Mouse (Mus musculus): ENCODE measurements around the gene Rps15a. TPM values are rescaled to one million over a fixed set of nuclear protein-coding genes. Genes with fewer than 3 reads are reported as not detected.

The Rps15a gene
- polyA plus RNA-seq, 2 experiments = 672 to 1,501 TPM

DNA sequence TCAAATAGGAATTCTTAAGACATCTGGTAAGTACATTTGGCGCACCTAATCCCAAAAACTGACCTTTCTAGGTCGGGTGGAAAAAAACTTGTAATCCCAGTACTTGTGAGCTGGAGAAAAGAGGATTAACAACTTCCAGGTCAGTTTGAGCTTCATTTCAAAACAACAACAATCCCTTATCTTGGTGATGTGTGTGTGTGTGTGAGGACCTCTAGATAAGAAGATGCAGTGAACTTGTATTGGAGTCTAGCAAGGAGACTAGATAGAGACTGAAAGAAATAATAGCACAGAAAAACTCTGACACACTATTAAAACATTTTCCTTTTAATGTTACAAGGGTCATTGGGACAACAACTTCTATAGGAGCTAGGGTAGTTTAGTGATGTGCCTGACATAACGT lies 27.6 kb upstream of the Rps15a start:
- ATAC-seq (ENCODE audit: insufficient read depth) (peak; percentile 93), DNase-seq (ENCODE audit: low read depth in 3 of 3, low spot score in 3 of 3) (peak in 2 of 3 experiments; percentile 32 to 33)
- Histone ChIP-seq H3K4me1 (replicated peaks; ENCODE audit: control insufficient read depth in 2 of 2, insufficient read depth in 2 of 2, low read length in 1 of 2) (peaks cover 9 to 13% of the 10 kb centered on the region in 2 experiments), H3K27me3 (ENCODE audit: control insufficient read depth, insufficient read depth, low read length) (no peaks in the 10 kb centered on the region), H3K4me2 (ENCODE audit: low read depth) (peak overlapping the region; percentile 46), H3K4me3 (ENCODE audit: insufficient read depth in 1 of 2, low read depth in 2 of 2, low read length in 2 of 2) (no peak overlapping the region), H3K27ac (peak overlapping the region; percentile 19), H3K9me3 (ENCODE audit: control insufficient read depth, low read length) (no peaks in the 10 kb centered on the region), H3K9ac (replicated peaks) (peak overlapping the region; percentile 33; the same call in 1 of the 2 replicates), H3K36me3 (replicated peaks; ENCODE audit: control insufficient read depth, insufficient read depth, low read depth) (peaks cover 38% of the 10 kb centered on the region)
- TF ChIP-seq EP300 (IDR thresholded peaks at IDR 0.05; ENCODE audit: low read depth) = peak; percentile 76
- no peak for TF ChIP-seq CTCF (IDR thresholded peaks at IDR 0.05; ENCODE audit: low read depth)
- WGBS (ENCODE audit: insufficient replicate concordance) = 57% methylated on average over 3 of the region's 3 CpGs

DNA sequence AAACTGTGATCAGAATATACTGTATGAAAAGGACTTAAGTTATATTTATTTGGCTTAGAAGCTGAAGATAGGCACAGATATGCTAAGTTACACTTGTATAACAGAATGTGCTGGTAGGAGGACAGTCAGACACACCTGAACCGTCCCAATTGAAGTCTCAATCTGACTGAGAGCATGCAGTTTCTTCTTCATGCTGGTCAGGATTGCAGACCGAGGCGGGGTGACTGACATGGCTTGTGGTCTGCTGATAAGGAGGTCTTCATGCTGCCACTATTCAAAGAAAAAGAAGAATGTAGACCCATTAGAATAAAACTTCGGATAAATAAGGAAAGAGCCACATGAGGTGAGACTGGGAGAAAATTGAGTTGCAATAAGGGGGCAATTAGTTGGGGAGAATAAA lies 27.1 kb upstream of the Rps15a start:
- Histone ChIP-seq H3K27me3 (ENCODE audit: control insufficient read depth, insufficient read depth, low read length) (no peaks in the 10 kb centered on the region), H3K4me1 (replicated peaks; ENCODE audit: control insufficient read depth in 2 of 2, insufficient read depth in 2 of 2, low read length in 1 of 2) (peaks cover 9 to 13% of the 10 kb centered on the region in 2 experiments), H3K36me3 (replicated peaks; ENCODE audit: control insufficient read depth, insufficient read depth, low read depth) (peaks cover 38% of the 10 kb centered on the region), H3K4me3 (ENCODE audit: insufficient read depth in 1 of 2, low read depth in 2 of 2, low read length in 2 of 2) (no peak overlapping the region), H3K4me2 (ENCODE audit: low read depth) (peak overlapping the region; percentile 46), H3K27ac (peak overlapping the region; percentile 19), H3K9me3 (ENCODE audit: control insufficient read depth, low read length) (no peaks in the 10 kb centered on the region), H3K9ac (replicated peaks) (no peak overlapping the region; the same call in 1 of the 2 replicates)
- ATAC-seq (ENCODE audit: insufficient read depth) (peak; percentile 92), DNase-seq (ENCODE audit: low read depth in 3 of 3, low spot score in 3 of 3) (peak; percentile 44 to 49 (median 47))
- TF ChIP-seq CTCF (IDR thresholded peaks at IDR 0.05; ENCODE audit: low read depth) (no peak), EP300 (IDR thresholded peaks at IDR 0.05; ENCODE audit: low read depth) (peak; percentile 47; the same call in 1 of the 2 replicates)
- 21% methylated on average over 4 of the region's 4 CpGs for WGBS (ENCODE audit: insufficient replicate concordance)

DNA sequence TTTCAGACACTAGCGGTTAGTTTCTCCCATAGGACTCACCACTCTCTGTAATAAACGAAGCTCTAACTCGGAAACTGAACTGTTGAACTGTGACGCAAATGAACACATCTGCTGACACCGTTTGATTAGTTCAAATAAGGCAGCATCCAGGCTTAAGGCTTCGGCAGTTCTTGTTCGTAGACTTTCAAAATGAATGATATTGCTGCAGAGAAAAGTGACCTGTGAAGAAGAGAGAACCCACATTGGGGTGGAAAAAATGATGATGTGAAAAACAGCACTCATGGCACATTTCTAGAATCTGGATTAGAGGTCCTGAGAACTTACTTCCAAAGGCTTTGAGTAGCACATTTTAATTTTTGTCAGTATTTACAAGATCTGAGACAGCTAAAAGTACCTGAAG lies 25.3 kb upstream of the Rps15a start:
- WGBS (ENCODE audit: insufficient replicate concordance) = 84% methylated on average over 7 of the region's 7 CpGs
- no peak overlapping the region for H3K9ac ChIP-seq (replicated peaks)
- H3K4me3 ChIP-seq (ENCODE audit: insufficient read depth in 1 of 2, low read depth in 2 of 2, low read length in 2 of 2) = no peak overlapping the region
- H3K9me3 ChIP-seq (ENCODE audit: control insufficient read depth, low read length) = no peaks in the 10 kb centered on the region
- no peak overlapping the region for H3K27ac ChIP-seq
- H3K4me1 ChIP-seq (replicated peaks; ENCODE audit: control insufficient read depth in 2 of 2, insufficient read depth in 2 of 2, low read length in 1 of 2) = peaks cover 9 to 13% of the 10 kb centered on the region in 2 experiments
- ATAC-seq (ENCODE audit: insufficient read depth) (no peak), DNase-seq (ENCODE audit: low read depth in 3 of 3, low spot score in 3 of 3) (no peak)
- no peaks in the 10 kb centered on the region for H3K27me3 ChIP-seq (ENCODE audit: control insufficient read depth, insufficient read depth, low read length)
- TF ChIP-seq EP300 (IDR thresholded peaks at IDR 0.05; ENCODE audit: low read depth) (no peak), CTCF (IDR thresholded peaks at IDR 0.05; ENCODE audit: low read depth) (no peak)
- no peak overlapping the region for H3K4me2 ChIP-seq (ENCODE audit: low read depth)
- peaks cover 42% of the 10 kb centered on the region for H3K36me3 ChIP-seq (replicated peaks; ENCODE audit: control insufficient read depth, insufficient read depth, low read depth)

DNA sequence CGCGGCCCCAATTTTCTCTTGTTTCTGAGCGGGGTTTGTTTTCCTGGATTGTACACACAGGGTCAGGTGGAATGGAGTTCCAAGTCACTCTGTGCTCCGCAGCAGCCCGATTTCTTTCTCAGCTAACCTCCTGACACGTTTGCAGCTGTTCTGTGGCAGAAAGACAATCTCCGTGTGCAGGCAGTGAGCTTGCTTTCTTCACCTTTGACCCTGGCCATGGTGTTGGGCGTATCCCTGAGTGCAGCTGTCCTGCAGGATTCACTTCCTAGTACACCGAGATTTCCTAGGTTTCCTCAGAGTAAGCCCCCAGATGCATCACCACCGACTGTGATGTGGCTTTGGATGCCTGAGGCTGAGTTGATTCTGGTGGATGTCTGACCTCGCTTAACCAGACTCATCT lies 19.1 kb upstream of the Rps15a start:
- Histone ChIP-seq H3K27me3 (ENCODE audit: control insufficient read depth, insufficient read depth, low read length) (no peaks in the 10 kb centered on the region), H3K4me2 (ENCODE audit: low read depth) (no peak overlapping the region), H3K4me3 (ENCODE audit: insufficient read depth in 1 of 2, low read depth in 2 of 2, low read length in 2 of 2) (no peak overlapping the region), H3K4me1 (replicated peaks; ENCODE audit: control insufficient read depth in 2 of 2, insufficient read depth in 2 of 2, low read length in 1 of 2) (peaks cover 6 to 8% of the 10 kb centered on the region in 2 experiments), H3K9ac (replicated peaks) (no peak overlapping the region), H3K27ac (no peak overlapping the region), H3K9me3 (ENCODE audit: control insufficient read depth, low read length) (no peaks in the 10 kb centered on the region), H3K36me3 (replicated peaks; ENCODE audit: control insufficient read depth, insufficient read depth, low read depth) (peaks cover 28% of the 10 kb centered on the region)
- ATAC-seq (ENCODE audit: insufficient read depth) (no peak), DNase-seq (ENCODE audit: low read depth in 3 of 3, low spot score in 3 of 3) (no peak)
- WGBS (ENCODE audit: insufficient replicate concordance) = 74% methylated on average over 11 of the region's 11 CpGs
- TF ChIP-seq CTCF (IDR thresholded peaks at IDR 0.05; ENCODE audit: low read depth) = no peak
- no peak for TF ChIP-seq EP300 (IDR thresholded peaks at IDR 0.05; ENCODE audit: low read depth)

DNA sequence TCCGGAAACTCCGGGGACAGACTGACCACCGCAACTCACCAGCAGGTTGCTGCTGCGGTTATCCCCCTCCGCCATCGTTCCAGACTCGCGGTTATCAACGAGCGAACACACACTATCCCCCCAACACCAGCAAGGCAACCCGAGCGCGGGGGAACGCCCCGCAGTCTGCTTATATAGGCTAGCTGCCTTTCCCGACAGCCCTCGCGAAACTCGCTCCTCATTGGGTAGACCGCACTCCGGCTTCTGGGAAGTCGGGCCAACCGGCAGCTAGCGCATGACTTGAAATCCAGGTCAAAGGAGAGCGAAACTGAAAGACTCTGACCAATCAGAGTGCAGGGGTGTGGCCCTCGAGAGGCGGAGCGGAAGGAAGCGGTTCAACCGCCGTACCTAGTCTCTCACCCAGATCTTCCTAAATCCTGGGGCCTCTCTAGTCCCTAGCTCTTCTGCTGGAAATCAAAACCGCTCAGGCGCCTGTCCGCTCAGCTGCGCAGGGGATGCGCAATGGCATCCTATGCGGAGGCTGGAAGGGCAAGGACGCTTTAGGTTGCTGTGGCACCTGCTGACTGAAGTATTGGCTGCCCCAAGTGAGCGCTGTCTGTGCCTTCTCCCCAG lies 13.5 kb upstream of the Rps15a start, which contains the start of gene Arl6ip1:
Arl6ip1 (minus strand) TSS at position 233 of the 612 bp plus-strand sequence.
- peaks cover 17 to 20% of the 10 kb centered on the region in 2 experiments for H3K4me1 ChIP-seq (replicated peaks; ENCODE audit: control insufficient read depth in 2 of 2, insufficient read depth in 2 of 2, low read length in 1 of 2)
- H3K9me3 ChIP-seq (ENCODE audit: control insufficient read depth, low read length) = no peaks in the 10 kb centered on the region
- H3K4me2 ChIP-seq (ENCODE audit: low read depth) = peak within 1 kb of the TSS; percentile 81
- H3K27ac ChIP-seq = peak within 1 kb of the TSS; percentile 91
- WGBS (ENCODE audit: insufficient replicate concordance) = under 1% methylated on average over 39 of the region's 39 CpGs
- DNase-seq (ENCODE audit: low read depth in 3 of 3, low spot score in 3 of 3) (peak; percentile 99), ATAC-seq (ENCODE audit: insufficient read depth) (peak; percentile 99)
- H3K36me3 ChIP-seq (replicated peaks; ENCODE audit: control insufficient read depth, insufficient read depth, low read depth) = peaks cover 20% of the 10 kb centered on the region
- peak within 1 kb of the TSS; percentile 79 to 86 for H3K4me3 ChIP-seq (ENCODE audit: insufficient read depth in 1 of 2, low read depth in 2 of 2, low read length in 2 of 2)
- no peak for TF ChIP-seq CTCF (IDR thresholded peaks at IDR 0.05; ENCODE audit: low read depth)
- peak; percentile 71 for TF ChIP-seq EP300 (IDR thresholded peaks at IDR 0.05; ENCODE audit: low read depth)
- no peaks in the 10 kb centered on the region for H3K27me3 ChIP-seq (ENCODE audit: control insufficient read depth, insufficient read depth, low read length)
- H3K9ac ChIP-seq (replicated peaks) = peak within 1 kb of the TSS; percentile 91
